Mouse (Mus musculus): Measurements from ENCODE around the gene Tada2b. TPM values are rescaled to one million over a fixed set of nuclear protein-coding genes. Genes with fewer than 3 reads are reported as not detected.

Tada2b gene
- polyA plus RNA-seq, 1 experiment: 17.2 TPM

DNA sequence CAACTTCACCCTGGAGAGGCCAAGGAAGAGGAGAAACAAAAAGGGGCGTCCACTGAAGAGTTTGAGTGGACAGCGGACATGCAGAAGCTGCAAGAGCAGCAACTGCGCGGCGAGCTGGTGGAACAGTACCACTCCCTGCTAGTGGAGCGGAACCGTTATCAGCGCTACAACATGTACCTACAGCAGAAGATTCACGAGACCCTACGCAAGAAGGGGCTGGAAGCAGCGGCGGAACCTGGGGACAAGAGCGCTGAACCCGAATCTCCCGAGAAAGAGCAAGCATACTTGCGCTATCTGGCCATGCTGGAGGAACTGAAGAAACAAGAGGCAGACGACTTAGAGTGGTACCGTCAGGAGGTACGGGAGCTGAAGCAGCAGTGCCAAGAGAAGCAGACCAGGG, 1.2 kb upstream of the Tada2b start:
- peaks cover 12% of the 10 kb centered on the region; the same call in 1 of the 2 replicates for H3K4me1 ChIP-seq (ENCODE audit: control insufficient read depth, insufficient read depth, low read length)
- no peak overlapping the region for H3K27ac ChIP-seq (ENCODE audit: insufficient read depth, low read length)
- TF ChIP-seq CTCF (IDR thresholded peaks at IDR 0.05; ENCODE audit: extremely low read depth, insufficient read depth, low read length) (no peak), POLR2A (IDR thresholded peaks at IDR 0.05; ENCODE audit: extremely low read depth, insufficient read depth, low read length) (no peak)
- no peak overlapping the region; the same call in 1 of the 2 replicates for H3K4me3 ChIP-seq (ENCODE audit: insufficient read depth, low read length)

DNA sequence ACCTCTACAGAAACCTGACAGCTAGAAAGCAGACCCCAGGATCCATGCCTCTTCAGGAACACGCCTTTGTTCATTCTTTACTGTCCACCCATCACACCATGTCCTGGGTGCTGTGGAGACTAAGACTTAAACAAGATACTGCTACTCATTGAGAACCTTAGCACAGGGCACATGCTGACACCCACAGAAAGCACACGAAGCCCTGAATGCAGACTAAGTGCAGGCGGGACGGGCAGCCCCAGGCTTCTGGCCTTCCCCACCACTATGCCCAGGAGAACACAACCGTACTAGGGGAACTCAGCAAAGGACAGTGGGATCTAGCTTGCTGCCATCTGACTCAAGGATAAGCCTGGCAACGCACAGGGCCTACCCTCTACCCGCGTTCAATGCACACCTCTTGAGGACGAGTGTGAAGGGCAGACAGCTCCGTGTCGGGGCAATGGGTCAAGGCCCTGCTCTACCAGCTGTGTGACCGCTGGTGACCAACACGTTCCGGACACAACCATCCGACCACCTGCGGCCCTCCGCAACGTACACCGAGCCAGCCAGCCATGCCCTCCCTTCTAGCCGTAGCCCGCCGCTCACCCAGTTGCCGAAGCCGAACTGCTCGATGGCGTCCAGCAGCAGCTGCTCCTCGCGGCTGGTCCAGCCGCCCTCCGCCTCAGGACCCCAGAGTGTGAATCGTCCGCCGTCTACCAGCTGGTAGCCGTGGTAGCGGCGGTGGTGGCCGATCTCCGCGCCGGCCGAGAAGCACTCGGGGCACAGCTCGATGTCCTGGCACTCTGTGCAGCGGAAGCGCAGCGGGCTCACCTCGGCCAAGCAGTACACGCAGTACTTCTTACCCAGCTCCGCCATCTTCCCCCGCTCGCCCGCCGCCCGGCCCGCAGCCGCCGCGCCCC, 633 bp downstream of the Tada2b start:
- H3K27ac ChIP-seq (ENCODE audit: insufficient read depth, low read length): no peak overlapping the region

GRCm38 (mm10) chr5:36481114-36481513, 3.0 kb downstream of the Tada2b start:
- H3K27ac ChIP-seq (ENCODE audit: insufficient read depth, low read length): no peak overlapping the region
- H3K4me3 ChIP-seq (ENCODE audit: insufficient read depth, low read length): no peak overlapping the region
- TF ChIP-seq POLR2A (IDR thresholded peaks at IDR 0.05; ENCODE audit: extremely low read depth, insufficient read depth, low read length) (no peak), CTCF (IDR thresholded peaks at IDR 0.05; ENCODE audit: extremely low read depth, insufficient read depth, low read length) (no peak)
- peaks cover 17% of the 10 kb centered on the region for H3K4me1 ChIP-seq (ENCODE audit: control insufficient read depth, insufficient read depth, low read length)

More for the DNA sequence above, 633 bp downstream of the Tada2b start:
- TF ChIP-seq CTCF (IDR thresholded peaks at IDR 0.05; ENCODE audit: extremely low read depth, insufficient read depth, low read length) (no peak), POLR2A (IDR thresholded peaks at IDR 0.05; ENCODE audit: extremely low read depth, insufficient read depth, low read length) (no peak)
- H3K4me3 ChIP-seq (ENCODE audit: insufficient read depth, low read length): peak overlapping the region; percentile 99
- H3K4me1 ChIP-seq (ENCODE audit: control insufficient read depth, insufficient read depth, low read length): peaks cover 17% of the 10 kb centered on the region

DNA sequence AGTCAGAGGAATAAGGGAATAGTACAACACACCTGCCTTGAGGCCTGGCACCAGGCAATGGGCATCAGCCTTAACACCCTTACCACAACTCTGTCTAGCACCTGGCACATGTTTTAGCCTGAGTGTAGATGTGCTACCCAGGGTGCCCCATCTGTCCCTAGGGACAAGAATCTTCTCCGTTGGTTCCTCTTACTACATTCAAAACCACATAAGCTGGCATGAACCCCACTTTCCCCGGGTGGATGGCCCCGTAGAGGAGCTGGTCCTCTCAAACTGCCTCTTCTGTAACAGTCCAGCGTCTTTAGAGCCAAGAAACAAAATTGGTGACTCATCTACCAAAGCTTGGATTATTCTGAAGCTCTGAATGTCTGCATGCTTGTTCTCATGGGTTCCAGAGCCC, 3.7 kb downstream of the Tada2b start:
- Histone ChIP-seq H3K4me3 (ENCODE audit: insufficient read depth, low read length) (no peak overlapping the region), H3K4me1 (ENCODE audit: control insufficient read depth, insufficient read depth, low read length) (peaks cover 17% of the 10 kb centered on the region), H3K27ac (ENCODE audit: insufficient read depth, low read length) (no peak overlapping the region)
- TF ChIP-seq POLR2A (IDR thresholded peaks at IDR 0.05; ENCODE audit: extremely low read depth, insufficient read depth, low read length) (no peak), CTCF (IDR thresholded peaks at IDR 0.05; ENCODE audit: extremely low read depth, insufficient read depth, low read length) (no peak)

DNA sequence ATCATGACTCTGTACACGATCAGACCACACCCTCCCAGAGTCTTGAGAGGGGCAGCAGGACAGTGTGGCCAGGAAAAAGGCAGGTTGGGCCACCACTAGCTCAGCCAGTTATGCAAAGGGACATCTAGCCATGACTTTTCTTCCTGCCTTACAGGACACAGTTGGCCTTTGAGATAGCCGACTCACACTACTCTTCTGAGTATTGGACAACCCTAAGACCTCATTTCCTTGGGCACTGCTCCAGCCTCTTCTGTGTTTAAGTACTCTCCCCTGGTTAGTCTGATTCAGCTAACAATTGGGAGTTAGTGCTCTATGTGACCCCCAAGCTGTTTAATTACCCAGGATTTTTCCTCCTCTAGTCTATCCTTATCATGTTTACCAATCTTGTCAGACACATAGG, 4.3 kb downstream of the Tada2b start:
- TF ChIP-seq POLR2A (IDR thresholded peaks at IDR 0.05; ENCODE audit: extremely low read depth, insufficient read depth, low read length): no peak
- no peak for TF ChIP-seq CTCF (IDR thresholded peaks at IDR 0.05; ENCODE audit: extremely low read depth, insufficient read depth, low read length)
- Histone ChIP-seq H3K27ac (ENCODE audit: insufficient read depth, low read length) (no peak overlapping the region), H3K4me1 (ENCODE audit: control insufficient read depth, insufficient read depth, low read length) (peaks cover 17% of the 10 kb centered on the region), H3K4me3 (ENCODE audit: insufficient read depth, low read length) (no peak overlapping the region)

DNA sequence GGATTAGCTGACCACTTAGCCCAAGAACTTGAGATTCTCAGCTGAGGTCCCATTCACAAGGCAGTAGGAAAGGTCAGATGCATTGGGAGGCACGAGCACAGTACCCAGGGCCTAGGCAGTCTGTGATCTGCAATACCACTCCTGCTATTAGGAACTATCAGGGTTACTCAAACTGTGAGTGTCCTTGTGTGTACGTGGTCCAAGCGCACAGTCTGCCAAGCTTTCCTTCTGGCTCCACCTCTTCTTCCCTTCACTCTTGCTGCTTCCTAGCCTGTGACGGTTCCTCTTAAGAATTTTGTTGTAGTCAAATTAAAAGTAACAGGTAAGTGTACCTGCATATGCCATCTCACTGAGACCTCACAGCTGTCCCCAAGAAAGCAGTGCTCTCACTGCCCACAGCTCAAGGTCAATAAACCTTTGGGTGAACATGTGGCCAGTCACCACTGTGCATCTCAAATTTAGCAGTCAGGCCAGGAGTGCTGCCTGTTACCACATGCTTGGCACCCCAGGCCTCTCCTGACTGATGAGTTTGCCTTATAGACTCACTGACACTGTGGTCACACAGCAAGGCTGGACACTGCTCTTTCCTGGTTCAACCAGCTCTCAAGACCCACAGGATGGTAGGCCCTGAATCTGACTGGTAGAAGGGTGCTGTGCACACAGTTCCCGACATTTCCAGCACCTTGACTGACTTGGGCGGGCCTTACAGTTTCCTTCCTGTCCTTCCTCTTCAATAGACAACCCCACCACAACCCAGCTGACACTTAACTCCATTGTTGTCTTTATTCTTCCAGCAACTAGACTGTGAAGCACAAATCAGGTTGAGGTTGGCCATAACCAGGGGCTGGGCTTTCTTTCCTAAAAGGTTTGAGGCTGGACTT, 5.3 kb downstream of the Tada2b start:
- no peak overlapping the region for H3K4me3 ChIP-seq (ENCODE audit: insufficient read depth, low read length)
- H3K27ac ChIP-seq (ENCODE audit: insufficient read depth, low read length): no peak overlapping the region
- H3K4me1 ChIP-seq (ENCODE audit: control insufficient read depth, insufficient read depth, low read length): peaks cover 17% of the 10 kb centered on the region
- TF ChIP-seq POLR2A (IDR thresholded peaks at IDR 0.05; ENCODE audit: extremely low read depth, insufficient read depth, low read length): no peak
- TF ChIP-seq CTCF (IDR thresholded peaks at IDR 0.05; ENCODE audit: extremely low read depth, insufficient read depth, low read length): no peak

DNA sequence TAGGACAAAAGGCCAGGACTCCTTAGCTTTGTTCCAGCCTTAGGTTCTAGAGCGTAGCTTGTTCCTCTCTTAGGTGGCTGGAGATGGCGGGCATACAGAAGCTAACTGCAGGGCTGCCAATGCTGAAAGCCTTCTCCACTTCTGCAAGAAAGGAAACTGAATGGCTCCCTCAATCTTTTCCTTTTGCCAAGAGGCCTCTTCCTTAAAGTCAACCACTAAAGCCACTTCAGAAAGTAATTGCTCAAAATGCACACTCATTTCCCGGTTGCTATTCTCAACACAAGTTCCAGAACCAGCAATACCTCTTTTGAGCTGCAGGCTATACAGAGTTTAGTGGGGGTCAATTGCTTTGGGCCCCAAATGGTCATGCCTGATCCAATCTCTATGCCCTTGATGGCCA, 6.6 kb downstream of the Tada2b start:
- no peak for TF ChIP-seq CTCF (IDR thresholded peaks at IDR 0.05; ENCODE audit: extremely low read depth, insufficient read depth, low read length)
- no peak for TF ChIP-seq POLR2A (IDR thresholded peaks at IDR 0.05; ENCODE audit: extremely low read depth, insufficient read depth, low read length)
- no peak overlapping the region for H3K27ac ChIP-seq (ENCODE audit: insufficient read depth, low read length)
- H3K4me1 ChIP-seq (ENCODE audit: control insufficient read depth, insufficient read depth, low read length): peaks cover 14% of the 10 kb centered on the region
- H3K4me3 ChIP-seq (ENCODE audit: insufficient read depth, low read length): no peak overlapping the region

- no peak overlapping the region for H3K27ac ChIP-seq (ENCODE audit: insufficient read depth, low read length)
- TF ChIP-seq POLR2A (IDR thresholded peaks at IDR 0.05; ENCODE audit: extremely low read depth, insufficient read depth, low read length) (no peak), CTCF (IDR thresholded peaks at IDR 0.05; ENCODE audit: extremely low read depth, insufficient read depth, low read length) (peak; percentile 76)
Measured at GRCm38 (mm10) chr5:36474283-36474682, 9.8 kb downstream of the Tada2b start.

DNA sequence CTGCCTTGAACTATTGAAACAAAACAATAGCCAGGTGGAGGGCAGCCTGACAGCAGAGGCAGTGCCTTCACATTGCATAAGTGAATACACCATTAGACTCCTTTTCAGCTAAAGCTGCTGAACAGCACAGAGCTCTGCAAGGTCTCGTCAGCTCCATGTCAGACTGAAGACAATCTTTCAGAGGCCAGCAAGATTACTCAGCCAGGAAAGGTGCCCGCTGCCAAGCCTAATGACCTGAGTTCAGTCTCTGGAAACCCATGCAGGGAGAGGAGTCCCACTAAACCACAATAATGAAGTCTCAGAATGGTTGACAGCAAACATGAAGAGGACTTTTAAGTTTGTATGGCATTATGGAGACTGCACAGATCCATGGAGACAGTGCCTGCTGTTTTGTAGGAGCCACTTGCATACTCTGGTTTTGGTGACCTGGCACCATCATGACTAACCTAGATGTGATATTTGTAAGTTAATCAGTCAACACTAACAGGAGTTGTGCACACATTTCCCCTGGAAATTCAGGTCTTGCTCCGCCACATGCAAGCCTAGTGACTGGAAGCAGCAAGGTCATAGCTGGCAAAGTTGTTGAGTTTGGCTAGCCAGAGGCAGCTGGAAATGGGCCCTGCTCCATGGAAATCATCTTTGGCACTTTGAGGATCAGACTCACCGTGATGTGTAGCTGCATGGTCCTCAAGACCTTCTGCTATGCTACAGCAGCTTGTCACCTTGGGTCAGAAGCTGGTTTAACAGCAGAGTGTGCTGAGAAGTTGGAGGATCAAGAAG, 11.0 kb downstream of the Tada2b start:
- TF ChIP-seq POLR2A (IDR thresholded peaks at IDR 0.05; ENCODE audit: extremely low read depth, insufficient read depth, low read length) (no peak), CTCF (IDR thresholded peaks at IDR 0.05; ENCODE audit: extremely low read depth, insufficient read depth, low read length) (no peak)
- H3K4me3 ChIP-seq (ENCODE audit: insufficient read depth, low read length): no peak overlapping the region
- no peak overlapping the region for H3K27ac ChIP-seq (ENCODE audit: insufficient read depth, low read length)
- no peaks in the 10 kb centered on the region for H3K4me1 ChIP-seq (ENCODE audit: control insufficient read depth, insufficient read depth, low read length)

More at GRCm38 (mm10) chr5:36474283-36474682, 9.8 kb downstream of the Tada2b start:
- Histone ChIP-seq H3K4me3 (ENCODE audit: insufficient read depth, low read length) (no peak overlapping the region), H3K4me1 (ENCODE audit: control insufficient read depth, insufficient read depth, low read length) (no peaks in the 10 kb centered on the region)
